Mouse (Mus musculus): ENCODE measurements around the gene Nrde2.
"Not testable (repeated sequence)": the region's sequence is repeated elsewhere in the genome, so short reads cannot be mapped to it uniquely, and the experiment has no call there.

Gene Nrde2

DNA sequence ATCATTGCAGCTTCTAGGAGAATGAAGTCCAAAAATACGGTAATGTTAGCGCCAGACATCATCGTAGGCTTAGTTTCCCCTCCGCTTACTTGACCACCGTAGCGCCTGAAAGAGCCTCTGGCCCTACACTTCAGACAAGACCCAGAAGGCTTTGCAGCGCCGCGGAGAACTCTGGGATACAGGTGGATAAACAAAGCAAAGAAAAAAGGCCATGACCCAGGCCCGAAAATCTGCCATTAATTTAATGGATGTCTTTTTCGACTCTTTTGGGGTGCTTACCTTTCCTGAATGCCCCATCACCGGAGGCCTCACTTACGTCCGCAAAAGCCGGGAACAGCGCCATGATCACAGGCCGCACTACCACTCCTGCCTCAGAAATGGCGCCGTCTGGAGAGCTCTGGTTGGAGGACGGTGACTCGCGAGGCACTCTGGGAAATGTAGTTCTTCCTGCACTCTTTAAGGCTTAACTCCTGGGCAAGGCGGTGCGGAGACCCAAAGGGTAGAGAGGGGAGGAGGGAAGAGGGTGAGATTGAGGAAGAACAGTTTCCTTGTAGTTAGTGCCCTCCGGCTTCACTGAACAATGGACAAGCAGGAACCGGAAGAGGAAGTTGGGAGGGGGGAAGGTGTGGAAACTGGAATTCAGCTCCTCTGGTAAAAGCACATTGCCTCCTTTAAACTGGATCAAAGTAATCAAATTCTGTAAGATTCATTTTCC lies at the start of gene Nrde2:
TSS of gene Nrde2 (minus strand) at position 393 of the 715 bp plus-strand sequence.
- peak; percentile 99 for ATAC-seq (ENCODE audit: low TSS enrichment)

DNA sequence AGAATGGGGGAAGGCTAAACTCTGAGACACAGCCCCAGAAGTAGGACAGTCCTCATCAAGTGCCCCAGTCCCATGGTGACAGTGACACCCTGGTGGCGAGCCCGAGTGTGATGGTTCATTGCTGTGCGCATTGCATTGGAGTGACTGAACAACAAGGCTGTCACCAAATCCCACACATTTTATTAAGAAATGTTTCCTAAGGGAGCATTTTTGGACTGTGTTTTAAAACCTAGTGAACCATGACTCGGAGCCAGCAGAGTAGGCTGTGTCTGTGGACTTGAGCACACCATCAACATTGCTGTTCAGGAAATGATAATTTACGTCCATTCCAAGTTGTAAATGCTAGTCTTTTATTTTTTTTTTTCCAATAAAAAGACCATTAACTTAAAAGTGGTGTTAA lies 47.5 kb upstream of the Nrde2 start:
- ATAC-seq (ENCODE audit: low TSS enrichment): no peak

DNA sequence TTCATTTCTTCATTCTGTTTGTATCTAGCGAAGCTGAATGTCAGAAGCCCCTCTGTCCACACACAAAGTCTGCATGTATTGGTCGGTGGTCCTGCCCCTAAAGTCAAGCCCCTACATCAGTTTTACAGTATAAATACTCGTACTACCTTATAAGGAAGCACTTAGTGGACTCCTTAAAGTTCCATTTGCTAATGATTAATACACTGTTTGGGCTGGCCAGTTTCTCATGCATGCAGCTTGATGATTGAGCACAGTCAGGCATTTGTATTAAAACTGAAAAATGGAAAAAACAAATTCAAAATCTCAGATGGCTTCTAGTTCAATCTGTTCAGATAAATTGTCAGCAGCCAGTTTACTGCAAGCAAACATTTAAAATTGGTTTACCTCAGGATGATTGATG lies 47.1 kb upstream of the Nrde2 start:
- no peak for ATAC-seq (ENCODE audit: low TSS enrichment)

DNA sequence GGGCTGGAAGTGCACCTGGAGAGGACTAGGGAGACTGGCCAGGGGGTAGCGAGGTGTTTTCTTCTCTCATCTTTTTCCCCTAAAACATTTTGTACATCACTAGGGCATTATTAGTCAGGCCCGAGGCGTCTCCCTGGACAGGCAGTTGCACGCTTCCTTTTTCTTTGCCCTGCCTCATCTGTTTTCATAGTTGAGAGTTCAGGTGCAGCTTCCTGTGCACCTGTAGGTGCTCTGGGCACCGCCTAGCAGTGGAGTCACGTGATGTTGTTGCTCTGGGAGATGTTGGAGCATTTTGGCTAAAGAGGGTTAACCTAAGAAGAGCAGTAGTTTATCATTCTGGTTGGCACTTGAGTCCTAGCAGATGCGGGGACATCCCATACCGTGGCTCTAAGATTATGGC lies 45.7 kb upstream of the Nrde2 start:
- ATAC-seq (ENCODE audit: low TSS enrichment): no peak

DNA sequence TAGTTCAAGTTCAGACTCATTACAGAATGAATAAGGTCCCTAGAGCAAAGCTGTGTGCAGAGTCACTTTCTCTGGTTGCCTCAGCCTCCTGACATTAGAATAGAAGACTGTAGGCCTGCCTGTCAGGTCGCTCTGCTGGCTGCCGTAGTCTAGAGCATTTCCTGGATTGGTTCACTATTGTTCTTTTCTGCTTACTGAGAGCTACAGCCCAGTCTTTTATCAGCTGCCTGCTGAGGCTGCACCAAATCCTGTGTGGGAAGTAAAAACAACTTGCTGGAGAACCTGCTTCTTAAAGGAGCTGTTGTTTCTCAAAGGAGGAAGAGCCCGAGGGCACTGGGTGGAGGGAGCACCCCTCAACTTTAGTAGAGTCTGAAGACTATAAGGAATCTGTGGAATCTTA lies 44.3 kb upstream of the Nrde2 start:
- no peak for ATAC-seq (ENCODE audit: low TSS enrichment)

DNA sequence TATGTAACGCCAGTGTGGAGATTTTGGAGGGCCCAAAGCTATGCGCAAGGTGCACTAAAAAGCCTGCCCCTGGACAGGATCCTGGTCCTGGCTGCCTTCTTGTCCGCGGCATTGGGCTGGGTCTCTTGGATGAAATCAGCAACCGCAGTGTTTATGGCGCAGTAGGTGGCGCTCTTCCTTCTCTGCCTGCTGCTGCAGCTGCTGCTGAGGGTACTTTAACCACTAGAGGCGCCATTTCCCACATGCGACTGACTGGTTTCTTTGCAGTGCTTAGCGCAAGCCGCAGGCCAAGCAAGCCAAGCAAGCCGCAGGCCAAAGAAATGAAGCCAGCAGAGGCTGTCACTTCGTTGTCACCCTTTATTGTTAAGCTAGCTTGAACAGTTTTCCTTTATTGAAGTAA lies 42.4 kb upstream of the Nrde2 start:
- peak; percentile 41 for ATAC-seq (ENCODE audit: low TSS enrichment)

DNA sequence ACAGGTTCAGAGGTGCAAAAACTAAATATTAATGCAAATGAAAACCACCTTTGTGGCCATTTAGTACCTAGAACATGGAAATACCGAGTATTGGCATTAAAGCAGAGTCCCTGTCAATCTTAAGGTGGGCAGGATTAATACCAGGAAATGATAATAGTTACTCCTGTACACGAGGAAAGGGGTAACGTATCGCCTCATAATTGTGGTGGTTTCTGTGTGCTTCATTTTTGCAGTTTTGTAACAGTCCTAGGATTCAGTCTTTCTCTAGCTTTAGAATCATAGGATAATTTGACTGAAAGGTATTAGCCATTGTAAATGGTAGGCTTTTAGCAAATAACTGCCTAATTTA lies 41.9 kb upstream of the Nrde2 start:
- no peak for ATAC-seq (ENCODE audit: low TSS enrichment)

DNA sequence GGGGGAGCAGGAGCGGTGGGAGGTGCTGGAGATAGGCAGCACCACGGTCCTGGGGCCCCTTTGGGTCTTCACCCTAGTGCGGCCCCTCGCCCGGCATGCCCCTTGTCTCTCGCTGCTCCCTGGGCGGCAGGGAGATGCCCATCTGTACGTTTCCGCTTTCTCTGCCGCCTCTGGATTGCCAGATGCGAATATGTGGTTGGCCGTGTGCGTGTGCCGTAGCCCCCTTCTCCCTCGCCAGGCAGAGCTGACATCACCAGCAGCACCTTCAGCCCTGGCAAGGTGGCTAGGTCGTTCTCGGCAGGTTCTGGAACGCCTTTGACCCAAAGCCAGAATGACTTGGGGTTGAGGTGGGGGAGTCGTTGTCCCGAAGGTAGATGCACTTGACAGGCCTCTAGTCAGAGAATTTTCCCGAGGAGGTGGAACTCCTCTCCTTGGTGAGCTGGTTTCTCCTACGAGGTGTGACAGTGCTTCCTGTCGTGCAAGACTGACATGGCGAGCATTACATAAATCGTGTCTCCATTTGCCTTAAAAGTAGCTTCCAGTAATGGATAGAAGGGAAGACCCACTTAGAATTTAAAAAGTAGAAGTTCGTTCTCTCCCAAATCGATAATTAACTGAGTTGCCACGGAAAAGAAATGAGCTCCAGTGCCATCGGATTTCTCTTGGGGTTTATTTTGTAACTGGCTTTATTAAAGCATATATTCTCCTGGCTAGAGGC lies 41.4 kb upstream of the Nrde2 start:
- peak; percentile 7; the same call in 1 of the 2 replicates for ATAC-seq (ENCODE audit: low TSS enrichment)

DNA sequence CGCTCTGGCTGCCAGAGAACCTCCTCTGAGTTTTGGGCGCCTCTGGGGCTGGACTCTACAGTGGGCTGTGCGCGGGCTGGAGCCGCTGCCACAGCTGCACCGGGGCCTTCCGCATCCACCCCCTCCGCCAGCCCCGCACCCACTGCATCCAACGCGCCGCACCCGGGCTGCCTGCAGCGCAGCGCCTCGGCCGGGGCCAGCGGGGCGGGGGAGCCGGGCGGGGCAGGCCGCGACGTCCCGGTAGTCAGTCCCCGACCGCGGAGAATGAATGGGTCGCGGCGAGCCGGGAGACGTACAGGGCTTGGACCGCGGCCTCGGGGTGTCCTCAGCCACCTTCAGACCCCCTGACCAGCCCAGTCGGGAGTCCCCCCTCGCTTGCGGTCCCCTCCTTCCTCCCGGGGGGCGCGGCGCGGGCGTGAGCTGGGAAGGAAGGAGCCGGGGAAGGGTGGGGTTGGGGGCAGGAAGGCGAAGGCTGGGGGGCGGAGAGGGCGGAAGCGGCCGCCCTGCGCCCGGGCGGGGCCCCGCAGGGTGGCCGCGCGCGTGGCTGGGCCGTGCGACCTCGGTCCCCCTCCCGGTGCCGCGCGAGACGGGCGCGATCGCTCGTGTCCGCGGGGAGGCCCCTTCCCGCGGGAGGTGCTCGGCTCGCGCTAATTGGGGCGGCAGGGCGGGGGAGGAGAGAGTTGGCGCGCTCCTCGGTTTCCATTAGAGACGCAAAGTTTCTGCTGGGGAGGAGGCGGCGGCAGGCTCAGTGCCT lies 40.6 kb upstream of the Nrde2 start:
- peak; percentile 19 for ATAC-seq (ENCODE audit: low TSS enrichment)

DNA sequence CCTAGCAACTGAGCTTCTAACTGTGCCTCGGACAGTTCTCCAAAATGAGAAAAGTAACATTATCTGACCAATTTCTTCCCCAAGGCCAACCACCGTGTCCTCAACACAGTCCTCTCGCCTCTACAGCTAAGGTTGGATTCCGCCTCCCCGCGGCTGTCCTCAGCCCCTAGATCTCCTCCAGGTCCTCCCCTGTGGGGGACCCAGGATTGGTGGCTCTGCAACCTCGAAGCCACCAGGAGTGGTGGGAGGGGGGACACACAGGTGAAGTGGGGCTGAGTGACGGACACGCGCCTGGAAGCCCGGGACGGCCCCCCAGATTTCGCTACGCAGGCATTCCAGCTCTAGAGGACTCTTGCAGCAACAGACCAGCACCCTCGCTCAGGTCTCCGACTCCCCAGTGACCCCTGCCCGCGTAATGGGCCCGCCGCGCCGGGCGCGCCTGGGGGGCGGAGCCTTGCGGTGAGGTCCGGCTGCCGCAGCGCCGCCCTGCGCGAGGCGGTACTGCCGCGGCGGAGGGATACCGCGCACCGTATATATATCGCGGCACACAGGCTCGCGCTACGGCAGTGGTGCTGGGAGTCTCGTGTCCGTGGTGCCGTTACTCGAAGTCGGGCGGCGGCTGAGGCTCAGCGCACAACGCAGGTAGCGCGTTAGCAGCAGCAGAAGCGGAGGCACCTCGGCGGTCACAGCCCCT lies 39.7 kb upstream of the Nrde2 start, which contains the start of gene Calm1:
TSS of gene Calm1 (plus strand) at position 469 of the 694 bp plus-strand sequence.
- peak; percentile 58 for ATAC-seq (ENCODE audit: low TSS enrichment)

DNA sequence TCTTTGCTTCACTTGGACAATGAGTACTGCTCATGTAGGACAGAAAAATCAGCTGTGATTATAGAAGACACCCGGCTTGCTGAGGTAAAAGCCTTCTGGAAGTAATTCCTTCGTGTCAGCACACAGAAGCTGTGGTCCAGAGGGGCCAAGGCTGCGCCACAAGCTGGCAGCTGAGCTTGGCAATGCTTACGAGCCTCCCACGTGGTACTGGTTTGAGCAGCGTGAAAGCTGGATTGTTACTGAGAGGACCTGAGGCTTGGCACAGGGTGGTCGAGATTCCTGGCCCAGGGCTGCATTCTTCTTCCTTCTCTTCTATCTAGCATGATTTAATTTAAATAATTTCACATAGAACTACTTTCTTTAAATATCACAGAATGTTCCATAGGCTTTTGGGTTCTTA lies 37.3 kb upstream of the Nrde2 start:
- ATAC-seq (ENCODE audit: low TSS enrichment): no peak

DNA sequence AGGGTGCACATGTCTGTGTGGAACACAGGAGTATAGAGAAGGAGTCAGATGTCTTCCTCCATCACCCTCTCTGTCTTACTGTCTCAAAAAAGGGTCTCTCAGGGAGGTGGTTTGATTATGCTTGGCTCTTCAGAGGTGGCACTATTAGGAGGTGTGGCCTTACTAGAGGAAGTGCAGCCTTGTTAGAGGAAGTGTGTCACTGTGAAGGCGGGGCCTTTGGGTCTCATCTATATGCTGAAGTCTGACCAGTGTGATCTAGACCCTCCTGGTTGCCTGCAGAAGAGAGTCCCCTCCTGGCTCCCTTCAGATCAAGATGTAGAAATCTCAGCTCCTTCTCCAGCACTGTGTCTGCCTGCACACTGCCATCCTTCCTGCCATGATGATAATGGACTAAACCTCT lies 34.7 kb upstream of the Nrde2 start:
- no peak for ATAC-seq (ENCODE audit: low TSS enrichment)

DNA sequence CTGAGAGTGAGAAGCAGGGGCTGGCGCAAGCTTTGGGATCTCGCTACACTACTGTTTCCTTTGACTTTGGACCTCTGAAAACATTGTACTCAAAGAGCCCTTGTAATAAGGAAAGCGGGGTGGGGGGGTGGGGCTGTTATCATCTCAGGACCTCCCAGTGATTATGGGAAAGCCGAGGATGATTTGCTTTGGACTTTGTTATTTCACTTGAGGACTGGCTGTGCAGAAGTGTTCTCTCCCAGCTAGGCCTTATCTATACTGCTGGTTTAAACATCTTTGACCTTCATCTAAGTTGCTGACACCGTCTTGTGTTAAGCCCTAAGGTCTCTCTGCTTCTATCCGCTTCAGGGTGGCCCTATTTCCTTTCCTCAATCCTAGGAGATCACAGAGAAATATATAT lies 31.3 kb upstream of the Nrde2 start:
- ATAC-seq (ENCODE audit: low TSS enrichment): no peak

DNA sequence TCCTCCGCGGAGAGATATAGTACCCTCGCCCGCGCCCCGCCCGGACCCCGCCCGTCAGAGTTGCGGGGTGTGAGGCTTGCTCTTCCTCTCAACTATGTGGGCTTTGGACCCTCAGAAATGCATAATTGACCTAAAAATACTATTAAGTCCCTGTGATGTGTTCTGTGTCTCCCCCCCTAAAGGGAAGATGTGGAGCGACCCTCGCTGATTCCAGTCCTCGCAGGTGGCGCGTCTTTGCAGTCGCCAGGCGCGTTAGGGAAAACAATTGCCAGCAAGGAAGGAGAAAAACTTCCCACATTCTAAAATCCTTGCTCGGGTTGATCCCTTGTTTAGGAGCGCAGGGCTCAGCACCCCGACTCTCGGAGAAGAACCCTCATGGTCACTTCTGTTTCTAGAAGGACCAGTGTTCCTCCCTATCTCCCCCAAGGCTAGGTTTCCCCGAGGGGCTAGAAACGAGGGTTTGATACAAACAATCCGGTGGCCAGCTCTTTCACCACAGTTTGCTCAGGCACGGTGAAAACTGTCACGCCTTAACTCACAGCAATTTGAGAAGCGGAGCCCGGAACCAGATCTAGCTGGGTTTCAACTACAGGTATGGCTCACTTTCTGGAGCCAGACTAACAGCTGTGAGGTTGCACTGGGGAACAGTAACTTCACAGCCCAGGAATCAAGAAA lies 28.4 kb upstream of the Nrde2 start:
- peak; percentile 24; the same call in 1 of the 2 replicates for ATAC-seq (ENCODE audit: low TSS enrichment)

DNA sequence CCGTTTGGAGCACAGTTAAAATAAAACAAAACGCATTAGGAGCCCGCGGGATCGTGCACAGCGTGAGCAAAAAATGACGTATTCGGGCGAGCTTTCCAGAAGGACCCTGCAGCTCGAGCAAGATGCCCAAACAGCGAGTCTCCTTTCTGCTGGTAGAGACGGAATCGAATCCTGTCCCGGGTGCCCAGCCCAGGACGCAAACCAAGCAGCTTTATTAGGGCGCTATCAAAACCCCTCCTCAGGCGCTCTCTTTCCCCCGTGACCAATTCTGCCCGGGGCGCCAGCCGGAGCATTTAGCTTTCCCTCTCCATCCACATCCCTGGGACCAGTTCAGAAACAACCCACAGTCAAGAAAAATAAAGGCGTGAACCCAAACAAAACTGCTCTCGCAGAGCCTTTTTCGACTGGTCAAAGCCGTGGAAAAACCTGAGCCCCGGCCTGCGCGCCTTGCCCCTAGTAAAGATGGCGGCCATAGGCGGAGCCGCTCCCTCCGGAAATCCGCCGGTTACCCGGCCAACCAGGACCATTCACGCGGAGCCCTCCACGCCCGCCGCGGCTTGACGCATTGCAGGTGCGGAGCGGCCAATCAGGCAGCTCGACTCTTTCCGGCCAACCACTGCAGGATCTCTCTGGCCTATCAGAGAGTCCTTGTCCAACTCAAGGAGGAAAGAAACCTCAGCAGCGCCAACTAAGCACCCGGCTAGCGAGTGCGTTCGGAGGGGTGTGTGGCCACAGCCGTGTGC lies 27.7 kb upstream of the Nrde2 start:
- peak; percentile 93 for ATAC-seq (ENCODE audit: low TSS enrichment)

DNA sequence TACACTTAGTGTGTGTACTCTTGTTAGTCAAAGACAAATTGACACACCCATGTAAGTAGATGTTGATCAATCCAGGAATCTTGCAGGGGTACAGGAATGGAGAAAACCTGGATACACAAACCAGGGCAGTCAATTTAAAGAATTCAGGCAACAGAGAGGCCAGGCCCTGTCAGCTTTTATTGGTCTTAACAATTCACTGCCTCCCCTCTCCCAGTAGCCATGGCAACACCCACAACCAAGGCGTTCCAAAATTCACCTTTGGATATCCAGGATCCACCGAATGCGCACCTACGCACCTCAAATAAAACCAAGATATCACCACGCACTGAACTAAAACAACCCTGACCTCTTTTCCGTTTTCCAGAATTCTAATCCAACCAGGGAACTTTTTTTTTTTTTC lies 26.9 kb upstream of the Nrde2 start:
- ATAC-seq (ENCODE audit: low TSS enrichment): peak; percentile 21; the same call in 1 of the 2 replicates

DNA sequence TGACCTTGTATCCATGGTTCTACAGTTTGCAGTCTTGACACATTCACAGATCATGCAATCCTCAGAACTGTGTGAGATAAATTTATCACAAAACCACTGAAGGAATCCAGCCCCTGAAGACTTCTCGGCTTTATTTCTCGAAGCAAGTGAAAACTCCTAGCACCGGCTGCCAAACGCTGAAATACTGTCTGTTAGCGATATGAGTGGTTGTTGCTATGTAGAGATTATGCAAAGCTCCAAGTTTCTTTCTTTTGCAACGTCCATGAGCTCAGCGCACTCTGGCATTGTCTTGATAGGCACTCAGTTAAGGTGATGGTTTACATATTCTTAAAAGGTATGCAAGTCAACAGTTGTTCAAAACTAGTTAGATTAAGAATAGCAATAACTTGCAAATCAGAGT lies 26.4 kb upstream of the Nrde2 start:
- ATAC-seq (ENCODE audit: low TSS enrichment): peak; percentile 22

DNA sequence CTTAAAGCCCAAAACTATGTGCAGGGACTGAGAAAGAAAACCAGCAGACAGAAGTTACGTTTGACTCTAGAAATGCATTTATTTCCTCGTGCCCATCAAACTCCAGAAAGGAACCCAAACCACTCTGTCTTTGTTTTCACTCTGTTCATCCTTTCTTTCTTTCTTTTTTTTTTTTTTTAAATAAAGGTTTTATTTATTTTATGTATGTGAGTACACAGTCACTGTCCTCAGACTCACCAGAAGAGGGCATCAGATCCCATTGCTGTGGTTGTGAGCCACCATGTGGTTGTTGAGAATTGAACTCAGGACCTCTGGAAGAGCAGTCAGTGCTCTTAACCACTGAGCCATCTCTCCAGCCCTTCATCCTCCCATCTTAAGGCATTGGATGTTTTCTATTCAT lies 25.5 kb upstream of the Nrde2 start:
- ATAC-seq (ENCODE audit: low TSS enrichment): not testable (repeated sequence)

DNA sequence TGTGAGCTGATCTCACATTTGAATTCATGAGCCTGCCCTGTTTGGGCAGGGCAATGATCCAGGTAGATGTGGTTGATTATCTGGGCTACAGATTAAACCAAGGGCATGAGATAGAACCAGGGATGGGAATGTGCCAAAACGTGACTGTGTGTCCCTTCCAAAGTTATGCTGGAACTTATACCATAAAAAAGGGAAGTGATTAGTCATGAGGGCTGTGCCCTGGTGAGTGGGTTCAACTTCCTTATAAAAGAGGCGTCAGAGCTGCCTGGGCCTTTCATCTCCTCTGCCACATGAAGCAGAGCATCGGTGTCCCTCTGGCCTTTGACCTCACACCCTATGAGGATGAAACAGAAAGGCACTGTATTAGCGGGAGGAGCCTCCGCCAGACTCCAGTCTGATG lies 24.5 kb upstream of the Nrde2 start:
- ATAC-seq (ENCODE audit: low TSS enrichment): no peak

DNA sequence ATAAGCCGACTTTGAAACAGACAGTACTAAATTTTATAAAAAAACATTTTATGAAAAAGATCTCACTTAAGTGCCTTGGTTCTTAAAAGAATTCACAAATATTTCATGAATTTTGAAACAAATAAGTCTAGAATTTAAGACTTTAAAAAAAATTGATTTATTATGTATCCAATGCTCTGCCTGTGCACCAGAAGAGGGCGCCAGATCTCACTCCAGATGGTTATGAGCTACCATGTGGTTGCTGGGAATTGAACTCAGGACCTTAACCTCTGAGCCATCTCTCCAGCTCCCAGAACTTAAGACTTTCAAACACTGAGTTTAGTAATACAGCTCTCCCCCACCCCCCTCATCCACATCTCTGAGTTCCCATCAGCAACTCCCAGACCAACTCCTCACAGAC lies 23.2 kb upstream of the Nrde2 start:
- ATAC-seq (ENCODE audit: low TSS enrichment): no peak

DNA sequence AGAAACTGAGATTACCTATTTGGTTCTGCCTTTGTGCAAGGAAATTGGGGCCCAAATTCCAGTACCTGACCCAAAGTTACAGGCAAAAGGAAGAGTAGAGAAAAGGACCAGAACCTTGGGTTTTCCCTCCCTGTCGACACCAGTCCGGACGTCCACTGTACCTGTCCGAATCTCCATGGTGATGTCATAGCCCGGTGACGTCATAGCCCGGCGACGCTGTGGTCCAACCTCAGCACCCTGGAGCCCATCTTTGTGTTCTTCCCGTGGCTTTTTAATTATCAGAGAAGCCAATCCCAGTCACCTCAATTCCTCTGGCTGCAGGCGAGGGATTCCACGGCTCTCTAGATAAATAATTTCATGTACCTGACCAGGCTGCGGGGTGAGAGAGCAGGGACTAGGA lies 21.3 kb upstream of the Nrde2 start:
- no peak for ATAC-seq (ENCODE audit: low TSS enrichment)
